Mouse (Mus musculus) layer of hippocampus, adult 9-10 months (tissue): ENCODE data around the gene Atrx.
"Not testable (repeated sequence)": the region's sequence is repeated elsewhere in the genome, so short reads cannot be mapped to it uniquely, and the experiment has no call there.

ENCODE experiments used
- DNase-seq: peaks from one replicate; pipeline ENCODE4 v3.0.0; 2022; ENCODE audit warnings: low spot score

Atrx gene

DNA sequence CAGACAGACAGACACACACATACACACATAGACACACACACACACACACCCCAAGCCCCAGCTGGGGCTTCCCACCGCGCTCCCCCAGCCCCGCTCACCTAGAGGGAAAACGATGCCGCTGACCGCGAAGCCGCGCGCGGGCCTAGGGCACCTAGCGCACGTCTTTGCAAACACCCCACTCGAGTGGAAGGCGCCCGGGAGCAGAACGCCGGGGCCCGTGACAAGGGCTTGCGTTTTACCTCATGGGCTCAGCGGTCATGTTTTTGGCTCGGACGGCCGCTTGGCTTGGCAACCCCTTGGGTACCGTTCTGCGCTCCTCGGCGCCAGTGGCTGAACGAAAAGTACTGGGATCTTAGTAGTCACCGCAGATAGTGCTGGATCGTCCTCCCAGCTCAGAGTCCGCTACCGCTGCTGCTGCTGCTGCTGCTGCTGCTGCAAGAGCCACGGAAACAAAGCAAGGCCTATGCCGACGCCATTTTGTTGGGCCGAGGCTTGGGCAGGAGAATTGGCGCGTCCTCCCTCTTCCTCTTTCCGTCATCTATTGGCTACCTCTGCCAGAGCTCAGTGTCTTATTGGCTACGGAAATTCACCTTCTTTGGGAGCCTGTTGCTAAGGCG is at the start of gene Atrx:
TSS of gene Atrx (minus strand) at position 543 of the 617 bp plus-strand sequence.
- DNase-seq = peak; percentile 67

DNA sequence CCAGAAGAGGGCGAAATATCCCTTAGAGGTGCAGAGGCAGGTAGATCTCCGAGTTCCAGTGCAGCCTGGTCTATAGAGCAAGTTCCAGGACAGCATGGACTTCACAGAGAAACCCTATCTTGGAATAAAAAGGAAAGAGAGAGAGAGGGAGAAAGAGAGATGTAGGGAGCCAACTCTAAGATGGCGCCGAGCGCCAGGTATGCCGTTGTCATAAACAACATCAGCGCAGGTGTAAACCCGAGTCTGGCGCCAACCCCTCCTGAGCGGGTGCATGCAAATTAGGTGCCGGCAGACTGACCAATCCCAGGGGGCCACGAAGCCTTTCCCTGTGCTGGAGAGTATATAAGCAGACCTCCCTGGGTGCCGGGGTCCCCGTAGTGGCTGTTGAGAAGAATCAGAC is 27.9 kb upstream of the Atrx start:
- not testable (repeated sequence) for DNase-seq

- DNase-seq = no peak
Measured at GRCm38 (mm10) chrX:105953999-105954398, 24.8 kb upstream of the Atrx start.

DNA sequence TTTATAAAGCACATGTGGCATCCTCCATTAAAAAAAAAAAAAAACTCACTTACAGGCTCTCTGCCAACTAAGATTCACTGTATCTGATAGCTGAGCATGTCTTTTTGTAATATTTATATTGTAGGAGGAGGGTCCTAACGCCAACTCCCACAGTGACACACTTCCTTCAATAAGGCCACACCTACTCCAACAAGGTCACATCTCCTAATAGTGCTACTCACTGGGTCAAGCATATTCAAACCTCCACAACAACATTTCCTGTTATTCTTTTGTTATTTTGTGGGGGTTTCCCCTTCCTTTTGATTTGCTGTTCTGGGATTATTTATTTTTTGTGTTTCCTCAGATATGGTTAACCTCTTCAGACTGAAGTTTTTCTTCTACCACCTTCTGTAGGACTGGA is 17.2 kb upstream of the Atrx start:
- no peak for DNase-seq

GRCm38 (mm10) chrX:105939245-105939644 is 10.0 kb upstream of the Atrx start:
- no peak for DNase-seq

GRCm38 (mm10) chrX:105937736-105938135 is 8.5 kb upstream of the Atrx start:
- no peak for DNase-seq

GRCm38 (mm10) chrX:105934341-105934740 is 5.1 kb upstream of the Atrx start:
- DNase-seq = no peak

DNA sequence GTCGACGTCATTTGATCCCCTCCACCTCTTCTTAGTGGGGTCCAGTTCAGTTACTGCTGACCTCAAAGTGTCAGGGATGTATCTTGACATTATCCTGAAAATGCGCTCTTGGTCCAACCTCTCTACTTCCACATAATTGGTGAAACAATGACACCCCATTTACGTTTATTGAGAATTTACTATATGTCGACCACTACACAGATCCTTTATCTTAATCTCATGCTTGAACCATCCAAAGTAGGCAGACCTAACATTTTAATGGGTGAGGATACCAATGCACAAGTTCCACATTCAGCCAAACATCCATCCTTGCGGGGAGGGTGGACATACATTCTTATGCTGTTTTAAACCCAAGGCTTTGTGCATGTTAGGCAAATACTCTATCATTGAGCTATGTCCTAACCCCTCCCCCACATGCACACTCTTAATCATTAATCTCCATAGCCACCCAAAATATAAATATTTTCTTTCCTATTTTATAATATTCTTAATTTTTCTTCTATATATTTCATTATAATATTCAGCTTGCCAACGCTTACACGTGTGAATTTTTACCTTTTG is 355 bp upstream of the Atrx start:
- no peak for DNase-seq

- DNase-seq = no peak
Measured at GRCm38 (mm10) chrX:105927941-105928860, 1.0 kb downstream of the Atrx start.

DNA sequence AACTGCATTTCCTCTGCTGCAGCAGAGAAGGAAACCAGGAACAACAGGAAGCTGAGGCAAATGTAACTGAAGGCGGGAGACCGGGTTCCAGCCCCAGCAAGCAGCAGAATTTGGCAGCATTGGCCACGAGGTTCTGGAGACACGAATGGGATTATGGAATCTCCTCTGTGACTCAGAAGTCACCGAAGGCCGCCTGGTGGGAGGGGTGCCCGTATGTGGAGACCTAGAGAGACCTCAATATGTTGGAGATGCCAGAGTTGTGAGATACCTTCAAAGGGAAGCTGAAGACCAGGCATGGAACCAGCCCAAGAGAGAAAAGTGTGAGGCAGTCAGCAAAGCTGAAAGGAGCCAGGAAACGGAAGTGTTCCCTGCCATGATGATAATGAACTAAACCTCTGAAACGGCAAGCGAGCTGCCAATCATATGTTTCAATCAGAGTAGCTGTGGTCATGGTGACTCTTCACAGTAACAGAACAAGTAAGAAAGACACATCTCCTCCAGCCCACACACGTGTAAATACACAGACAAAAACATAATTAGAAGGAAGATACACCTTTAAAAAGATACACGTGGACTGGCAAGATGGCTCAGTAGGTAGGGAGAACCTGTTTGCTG is 3.0 kb downstream of the Atrx start:
- no peak for DNase-seq

DNA sequence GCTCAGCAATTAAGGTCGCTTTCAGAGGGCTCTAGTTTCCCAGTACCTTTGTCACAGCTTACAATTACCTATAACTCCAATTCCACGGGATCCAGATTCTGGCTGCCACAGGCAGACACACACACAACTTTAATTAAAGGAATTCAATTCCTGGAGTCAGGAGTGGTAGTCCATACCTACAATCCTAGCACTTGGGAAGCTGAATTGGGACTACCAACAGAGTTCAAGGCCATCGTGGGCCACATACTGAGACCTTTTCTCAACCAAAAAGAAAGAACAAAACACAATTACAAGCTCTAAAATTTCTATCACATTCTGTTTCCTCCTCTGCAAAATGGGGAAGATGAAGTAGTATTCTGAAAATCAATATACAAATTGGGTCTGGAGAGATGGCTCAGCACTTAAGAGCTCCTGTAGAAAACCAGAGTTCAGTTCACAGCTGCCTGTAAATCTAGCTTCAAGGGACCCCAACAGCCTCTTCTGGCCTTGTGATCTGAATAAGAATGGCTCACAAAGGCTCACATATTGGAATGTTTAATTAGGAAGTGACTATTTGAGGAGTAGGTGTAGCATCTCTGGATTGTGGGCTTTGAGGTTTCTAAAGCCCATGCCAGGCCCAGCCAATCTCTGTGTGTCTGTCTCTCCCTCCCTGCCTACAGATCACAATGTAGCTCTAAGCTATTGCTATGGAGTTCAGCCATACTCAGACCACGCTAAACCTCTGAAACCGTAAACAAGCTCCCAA is 4.7 kb downstream of the Atrx start:
- DNase-seq = no peak

DNA sequence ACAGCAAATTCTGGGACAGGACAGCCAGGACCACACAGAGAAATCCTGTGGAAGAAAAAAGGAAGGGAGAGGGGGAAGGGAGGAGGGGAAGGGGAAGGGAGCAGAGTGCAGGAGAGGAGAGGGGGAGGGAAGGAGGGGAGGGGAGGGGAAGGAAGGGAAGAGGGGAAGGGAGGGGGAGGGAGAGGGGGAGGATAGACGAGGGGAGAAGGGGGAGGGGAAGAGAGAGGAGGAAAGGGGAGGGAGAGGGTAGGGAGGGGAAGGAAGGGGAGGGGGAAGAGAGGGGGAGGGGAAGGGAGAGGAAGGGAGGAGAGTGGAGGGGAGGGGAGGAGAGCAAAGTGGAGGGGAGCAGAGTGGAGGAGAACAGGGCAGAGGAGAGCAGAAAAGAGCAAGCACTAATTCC is 5.3 kb downstream of the Atrx start:
- no peak for DNase-seq

GRCm38 (mm10) chrX:105922986-105923385 is 6.2 kb downstream of the Atrx start:
- DNase-seq = not testable (repeated sequence)

GRCm38 (mm10) chrX:105921421-105921820 is 7.8 kb downstream of the Atrx start:
- DNase-seq = no peak

- DNase-seq = no peak
Measured at GRCm38 (mm10) chrX:105911728-105912127, 17.5 kb downstream of the Atrx start.

- no peak for DNase-seq
Measured at GRCm38 (mm10) chrX:105901611-105902010, 27.6 kb downstream of the Atrx start.

DNA sequence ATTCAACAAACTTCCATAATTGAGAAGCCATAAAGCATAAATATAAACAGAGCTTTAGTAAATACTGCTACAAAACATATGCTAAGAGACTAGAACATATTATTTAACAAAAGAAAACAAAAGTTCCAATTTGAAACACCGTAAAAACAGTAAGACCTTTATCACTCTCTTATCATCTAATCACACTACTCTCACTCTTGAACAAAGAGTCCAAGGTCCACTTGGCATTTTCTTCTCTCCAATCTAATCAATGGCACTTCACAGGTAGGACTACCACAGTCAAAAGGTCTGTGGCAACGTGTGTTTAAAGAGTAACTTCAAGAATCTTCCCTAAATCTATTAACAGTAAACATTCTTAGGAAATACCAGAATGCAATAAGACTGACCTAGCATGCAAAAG is 42.3 kb downstream of the Atrx start:
- no peak for DNase-seq

DNA sequence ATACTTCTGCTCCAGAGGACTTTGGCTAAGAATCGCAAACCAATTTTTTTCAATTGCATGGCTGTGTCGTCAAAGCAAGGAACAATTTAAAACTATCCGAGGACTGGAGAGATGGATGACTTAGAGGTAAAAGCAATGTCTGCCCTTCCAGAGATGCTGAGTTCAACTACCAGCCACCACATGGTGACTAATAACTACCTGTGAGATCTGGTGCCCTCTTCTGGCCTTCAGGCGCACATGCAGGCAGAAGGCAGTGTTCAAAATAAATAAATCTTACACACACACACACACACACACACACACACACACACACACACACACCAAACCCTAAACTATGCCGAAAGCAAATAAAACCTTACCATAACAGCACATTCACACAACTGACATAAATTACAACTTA is 64.8 kb downstream of the Atrx start:
- DNase-seq = no peak

DNA sequence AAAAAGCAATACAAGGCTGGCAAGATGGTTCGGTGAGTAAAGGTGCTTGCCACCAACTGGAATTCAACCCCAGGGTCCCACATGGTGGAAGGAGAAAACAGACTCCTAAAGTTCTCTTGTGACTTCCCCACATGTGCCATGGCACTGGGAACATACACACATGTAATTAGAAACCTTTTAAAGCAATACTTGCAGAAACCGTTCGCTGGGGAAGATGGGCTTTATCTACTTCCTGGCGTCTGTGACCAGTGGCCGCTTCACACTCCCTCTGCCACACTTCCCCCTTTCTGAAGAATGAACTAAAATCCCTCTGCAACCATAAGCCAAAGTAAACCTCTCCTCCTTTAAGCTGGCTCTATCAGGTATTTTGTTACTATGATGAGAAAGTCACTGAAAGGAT is 104.7 kb downstream of the Atrx start:
- no peak for DNase-seq

- DNase-seq = no peak
Measured at GRCm38 (mm10) chrX:105794806-105795403, 134.3 kb downstream of the Atrx start.

DNA sequence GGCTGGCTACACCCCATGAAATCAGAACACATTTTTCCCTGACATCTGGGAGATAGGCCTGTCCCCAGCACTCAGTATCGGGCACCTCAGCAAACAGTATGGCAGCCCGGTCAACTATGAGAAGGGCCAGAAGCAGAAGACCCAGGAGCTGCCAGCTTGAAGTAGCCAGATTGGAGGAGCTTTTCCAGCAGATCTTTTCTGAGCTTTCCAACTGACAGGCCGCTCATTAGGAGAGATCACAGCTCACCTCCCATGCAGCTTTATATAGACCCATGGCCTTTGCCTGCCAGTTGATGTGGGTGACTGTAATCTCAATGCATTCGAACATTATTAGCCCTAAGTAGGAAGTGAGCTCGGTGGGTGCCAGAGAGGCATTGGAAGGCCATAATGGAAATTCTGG is 155.9 kb downstream of the Atrx start:
- DNase-seq = no peak

- DNase-seq = no peak
Measured at GRCm38 (mm10) chrX:105767932-105768331, 161.3 kb downstream of the Atrx start.
